Mouse (Mus musculus): ENCODE data around the gene Defb20.

Gene Defb20

GRCm38 (mm10) chr2:152500204-152500862 is 23.5 kb downstream of the Defb20 start:
- no peak for ATAC-seq (ENCODE audit: low TSS enrichment)

DNA sequence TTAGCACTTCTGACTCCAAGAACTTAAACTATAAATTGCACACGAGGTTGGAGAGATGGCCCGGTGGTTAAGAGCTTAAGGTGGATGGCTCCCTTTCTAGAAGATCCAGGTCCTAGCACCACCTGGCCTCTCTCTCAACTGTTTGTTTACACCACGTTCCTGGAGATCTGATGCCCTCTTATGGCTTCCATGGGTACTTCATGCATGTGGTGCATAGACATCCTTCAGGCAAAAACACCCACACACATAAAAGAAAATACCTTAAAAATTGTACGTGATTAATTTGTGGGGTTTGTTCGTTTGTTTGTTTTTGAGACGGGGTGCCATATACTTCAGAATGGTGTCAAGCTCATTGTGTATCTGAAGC is 24.0 kb downstream of the Defb20 start:
- no peak for ATAC-seq (ENCODE audit: low TSS enrichment)

GRCm38 (mm10) chr2:152503950-152504349 is 27.1 kb downstream of the Defb20 start:
- ATAC-seq (ENCODE audit: low TSS enrichment): no peak

- ATAC-seq (ENCODE audit: low TSS enrichment): no peak
Measured at GRCm38 (mm10) chr2:152511592-152511991, 34.7 kb downstream of the Defb20 start, which contains the start of gene Defb26. Gene Defb26, minus strand, starts transcription at chr2:152511692.

GRCm38 (mm10) chr2:152516084-152516483 is 39.2 kb downstream of the Defb20 start:
- ATAC-seq (ENCODE audit: low TSS enrichment): no peak

DNA sequence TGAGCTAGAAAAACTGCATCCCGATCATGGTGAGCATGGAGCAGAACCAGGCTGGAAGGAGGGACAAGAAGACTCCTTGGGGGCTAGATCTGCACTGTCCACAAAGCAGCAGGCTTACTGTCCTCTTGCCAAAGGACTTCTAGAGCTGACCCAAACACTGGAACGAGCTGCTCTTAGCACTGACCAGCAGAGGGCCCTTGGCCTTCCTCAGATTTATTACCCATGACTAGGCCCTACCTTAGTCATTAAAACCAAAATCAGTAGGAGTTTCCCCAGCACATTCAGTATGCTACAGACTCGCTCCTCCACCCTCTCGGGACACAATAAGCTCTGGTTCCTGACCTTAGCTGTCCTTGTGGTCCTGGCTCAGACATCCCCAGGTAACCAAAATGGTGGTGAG is 41.1 kb downstream of the Defb20 start, which contains the start of gene Defb28:
TSS of gene Defb28 (plus strand) at position 275 of the 400 bp plus-strand sequence.
- ATAC-seq (ENCODE audit: low TSS enrichment): no peak

All from frontal cortex, adult (tissue).